Mouse (Mus musculus): ENCODE measurements around the gene Yipf3.

DNA sequence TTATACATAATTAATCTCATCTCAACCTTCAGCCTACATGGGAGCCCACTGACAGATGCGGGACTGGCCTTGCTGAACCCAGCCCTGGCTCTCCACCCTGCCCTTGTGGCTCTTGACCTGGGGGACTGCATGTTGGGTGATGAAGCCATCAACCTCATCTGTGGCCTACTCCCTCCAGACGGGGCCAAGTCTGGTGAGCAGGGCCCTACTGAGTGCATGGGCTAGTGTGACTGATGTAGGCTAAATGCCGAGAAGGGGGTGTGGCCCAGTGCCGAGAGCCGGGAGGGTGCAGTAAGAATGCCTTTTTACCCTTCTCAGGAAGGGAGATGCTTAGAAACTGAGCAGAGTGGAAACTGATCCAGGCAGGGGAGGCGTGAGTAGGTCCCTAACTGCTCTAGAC, 7.3 kb downstream of the Yipf3 start:
- no peak for TF ChIP-seq CTCF (conservative IDR thresholded peaks at IDR 0.05 in 1 of 2, IDR thresholded peaks at IDR 0.05 in 1 of 2; ENCODE audit: low read depth in 2 of 2, low read length in 2 of 2)
- TF ChIP-seq NELFE (IDR thresholded peaks at IDR 0.05; ENCODE audit: low read depth, low read length): no peak
- no peak for TF ChIP-seq USF1 (IDR thresholded peaks at IDR 0.05; ENCODE audit: low read depth, low read length)
